Comparison of ENCODE assay signal across 28 mouse cellular contexts in genomic region chr10:25962863-25963262, GRCm38 (mm10).
A peak's percentile ranks its signal among the peaks of the same experiment; 100 is the strongest.
DNase-seq lines count a peak whose midpoint lies in the region; ATAC-seq lines count a peak whose summit lies in the region.
"Had no signal": no experiment of that assay in that cellular context is flagged by ENCODE, and none has a peak within 500 bp of the region (broad histone marks: within the 10 kb centered on the region; RNA-seq: fewer than 3 reads in every experiment).

No protein-coding gene starts in this region.

- no peaks in the 10 kb centered on the region for H3K9me3 ChIP-seq in hindbrain, embryonic 14.5 days (ENCODE audit: control insufficient read depth, low read length)
- H3K9me3 ChIP-seq in hindbrain, embryonic 12.5 days (replicated peaks) = no peaks in the 10 kb centered on the region
- H3K9me3 ChIP-seq in neural tube, embryonic 14.5 days (ENCODE audit: control insufficient read depth, low read length) = no peaks in the 10 kb centered on the region
- H3K9me3 ChIP-seq in neural tube, embryonic 15.5 days (replicated peaks) = no peaks in the 10 kb centered on the region
- H3K9me3 ChIP-seq: embryonic facial prominence, embryonic 12.5 days; heart, embryonic 10.5 days; heart, embryonic 15.5 days; liver, embryonic 12.5 days had no signal

- H3K36me3 ChIP-seq in hindbrain, embryonic 14.5 days (replicated peaks; ENCODE audit: control insufficient read depth, insufficient read depth) = no peaks in the 10 kb centered on the region
- no peaks in the 10 kb centered on the region for H3K36me3 ChIP-seq in hindbrain, embryonic 12.5 days
- no peaks in the 10 kb centered on the region for H3K36me3 ChIP-seq in neural tube, embryonic 14.5 days (ENCODE audit: control insufficient read depth, insufficient read depth, low read length)
- H3K36me3 ChIP-seq in neural tube, embryonic 15.5 days = no peaks in the 10 kb centered on the region
- H3K36me3 ChIP-seq: embryonic facial prominence, embryonic 12.5 days; G1E; heart, embryonic 10.5 days; heart, embryonic 15.5 days; liver, embryonic 12.5 days had no signal

- 57% methylated on average over 4 of the region's 4 CpGs for WGBS in hindbrain, embryonic 14.5 days
- WGBS in hindbrain, embryonic 12.5 days = 66% methylated on average over 4 of the region's 4 CpGs
- 52% methylated on average over 4 of the region's 4 CpGs for WGBS in neural tube, embryonic 14.5 days
- WGBS in neural tube, embryonic 15.5 days = 44% methylated on average over 4 of the region's 4 CpGs

- H3K9ac ChIP-seq in hindbrain, embryonic 14.5 days = no peak overlapping the region
- H3K9ac ChIP-seq in hindbrain, embryonic 12.5 days = no peak overlapping the region
- H3K9ac ChIP-seq in neural tube, embryonic 14.5 days (replicated peaks; ENCODE audit: low read depth, low read length) = no peak overlapping the region
- no peak overlapping the region for H3K9ac ChIP-seq in neural tube, embryonic 15.5 days (replicated peaks)
- H3K9ac ChIP-seq: embryonic facial prominence, embryonic 12.5 days; heart, embryonic 15.5 days; liver, embryonic 12.5 days; liver, postnatal 0 days had no signal

- no peak overlapping the region for H3K27ac ChIP-seq in hindbrain, embryonic 14.5 days
- H3K27ac ChIP-seq in hindbrain, embryonic 12.5 days = no peak overlapping the region
- no peak overlapping the region for H3K27ac ChIP-seq in neural tube, embryonic 14.5 days (ENCODE audit: low read depth, low read length)
- no peak overlapping the region for H3K27ac ChIP-seq in neural tube, embryonic 15.5 days (replicated peaks)
- H3K27ac ChIP-seq: embryonic facial prominence, embryonic 12.5 days; heart, embryonic 10.5 days; heart, embryonic 15.5 days; kidney, postnatal 0 days; liver, embryonic 12.5 days had no signal

- H3K27me3 ChIP-seq in hindbrain, embryonic 14.5 days (ENCODE audit: control insufficient read depth, insufficient read depth, low read length) = no peaks in the 10 kb centered on the region
- H3K27me3 ChIP-seq in hindbrain, embryonic 12.5 days = no peaks in the 10 kb centered on the region
- H3K27me3 ChIP-seq in neural tube, embryonic 14.5 days (ENCODE audit: control insufficient read depth, insufficient read depth, low read length) = no peaks in the 10 kb centered on the region
- H3K27me3 ChIP-seq in neural tube, embryonic 15.5 days (replicated peaks) = no peaks in the 10 kb centered on the region
- H3K27me3 ChIP-seq: embryonic facial prominence, embryonic 12.5 days; heart, embryonic 15.5 days; liver, embryonic 12.5 days had no signal

- ATAC-seq in hindbrain, embryonic 14.5 days (ENCODE audit: low FRiP score) = no peak
- no peak for ATAC-seq in hindbrain, embryonic 12.5 days (ENCODE audit: low FRiP score)
- ATAC-seq in neural tube, embryonic 14.5 days (ENCODE audit: low read depth) = 0 out of 2 replicates have a peak, but pooled peaks have one; percentile 31
- no peak for ATAC-seq in neural tube, embryonic 15.5 days (ENCODE audit: low FRiP score)
- ATAC-seq: intestine, embryonic 16.5 days; liver, embryonic 12.5 days; liver, postnatal 0 days had no signal

- no peak overlapping the region for H3K4me2 ChIP-seq in hindbrain, embryonic 14.5 days (replicated peaks)
- no peak overlapping the region for H3K4me2 ChIP-seq in hindbrain, embryonic 12.5 days (replicated peaks)
- H3K4me2 ChIP-seq in neural tube, embryonic 14.5 days (ENCODE audit: low read depth, low read length) = no peak overlapping the region
- no peak overlapping the region for H3K4me2 ChIP-seq in neural tube, embryonic 15.5 days
- H3K4me2 ChIP-seq: embryonic facial prominence, embryonic 12.5 days; heart, embryonic 15.5 days; liver, embryonic 12.5 days had no signal

- 0 out of 2 replicates have a peak, but pooled peaks cover 4% of the 10 kb centered on the region for H3K4me1 ChIP-seq in hindbrain, embryonic 14.5 days (replicated peaks; ENCODE audit: control insufficient read depth, insufficient read depth, low read length)
- peaks cover 4% of the 10 kb centered on the region; the same call in 1 of the 2 replicates for H3K4me1 ChIP-seq in hindbrain, embryonic 12.5 days
- no peaks in the 10 kb centered on the region for H3K4me1 ChIP-seq in neural tube, embryonic 14.5 days (ENCODE audit: control insufficient read depth, insufficient read depth, low read length)
- H3K4me1 ChIP-seq in neural tube, embryonic 15.5 days = no peaks in the 10 kb centered on the region
- H3K4me1 ChIP-seq: embryonic facial prominence, embryonic 12.5 days; heart, embryonic 10.5 days; heart, embryonic 15.5 days; liver, embryonic 12.5 days had no signal

- no peak overlapping the region for H3K4me3 ChIP-seq in hindbrain, embryonic 14.5 days (replicated peaks; ENCODE audit: low read length)
- no peak overlapping the region for H3K4me3 ChIP-seq in hindbrain, embryonic 12.5 days
- H3K4me3 ChIP-seq in neural tube, embryonic 14.5 days (ENCODE audit: low read depth, low read length) = no peak overlapping the region
- H3K4me3 ChIP-seq in neural tube, embryonic 15.5 days (replicated peaks) = no peak overlapping the region
- H3K4me3 ChIP-seq: embryonic facial prominence, embryonic 12.5 days; heart, embryonic 10.5 days; heart, embryonic 15.5 days; liver, embryonic 12.5 days had no signal

- peak; percentile 13 for DNase-seq in embryo, embryonic 11 days
- DNase-seq in embryo, embryonic 10 days (ENCODE audit: low spot score) = no peak
- peak; percentile 30 for DNase-seq in hindbrain, embryonic 14.5 days (ENCODE audit: low spot score)
- no peak for DNase-seq in retina, embryonic 14.5 days (ENCODE audit: low spot score)
- DNase-seq: adrenal gland, adult 8-10 months; cerebellum, adult 8-10 months; cerebellum, postnatal 25 days; gastrocnemius, postnatal 14 days; heart, adult 11 months; kidney, adult 8-10 months; layer of hippocampus, postnatal 36 days; left cerebral cortex, postnatal 4 days; liver, postnatal 0 days; lung, postnatal 36 days; right cerebral cortex, adult 18-20 months; spleen, adult 18-20 months; thymus, adult 18-20 months; thymus, postnatal 25 days had no signal

Comparison
In these comparisons a context has a peak if more than half of its experiments do, and no peak if none do; other contexts are left out.
1. DNase-seq: peak in embryo, embryonic 11 days (single experiment) and hindbrain, embryonic 14.5 days (single experiment); none in embryo, embryonic 10 days (single experiment) and retina, embryonic 14.5 days (single experiment).